Mouse (Mus musculus): ENCODE results near the gene Snrpf. TPM values are rescaled to one million over a fixed set of nuclear protein-coding genes. Genes with fewer than 3 reads are reported as not detected.

Gene Snrpf
- polyA plus RNA-seq, 1 experiment from 2014 or later = 118 TPM

DNA sequence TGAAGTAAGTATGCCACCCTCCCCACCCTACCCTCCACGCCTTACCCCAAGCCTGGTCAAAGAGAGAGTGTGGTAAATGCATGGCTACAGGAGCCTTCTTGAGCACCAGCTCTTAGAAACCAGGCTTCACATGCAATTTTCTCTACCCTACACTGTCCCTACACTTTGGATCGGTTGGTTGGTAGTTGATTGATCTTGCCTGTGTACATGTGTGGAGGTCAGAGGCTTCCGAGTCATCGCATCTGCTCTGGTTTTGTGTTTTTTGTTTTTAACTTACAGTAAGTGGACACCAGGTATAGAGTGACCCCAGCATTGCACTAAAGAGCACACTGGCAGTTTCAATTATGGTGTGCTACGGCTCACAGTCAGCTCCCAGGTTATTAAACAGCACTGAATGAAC lies 45.3 kb downstream of the Snrpf start:
- Histone ChIP-seq H3K4me2 (replicated peaks) (no peak overlapping the region), H3K36me3 (no peaks in the 10 kb centered on the region), H3K9ac (no peak overlapping the region), H3K9me3 (no peaks in the 10 kb centered on the region), H3K27me3 (no peaks in the 10 kb centered on the region), H3K4me1 (peaks cover 7% of the 10 kb centered on the region), H3K27ac (no peak overlapping the region), H3K4me3 (no peak overlapping the region)
- 72% methylated on average over 5 of the region's 5 CpGs for WGBS
- ATAC-seq (ENCODE audit: low FRiP score, low read depth) = no peak

DNA sequence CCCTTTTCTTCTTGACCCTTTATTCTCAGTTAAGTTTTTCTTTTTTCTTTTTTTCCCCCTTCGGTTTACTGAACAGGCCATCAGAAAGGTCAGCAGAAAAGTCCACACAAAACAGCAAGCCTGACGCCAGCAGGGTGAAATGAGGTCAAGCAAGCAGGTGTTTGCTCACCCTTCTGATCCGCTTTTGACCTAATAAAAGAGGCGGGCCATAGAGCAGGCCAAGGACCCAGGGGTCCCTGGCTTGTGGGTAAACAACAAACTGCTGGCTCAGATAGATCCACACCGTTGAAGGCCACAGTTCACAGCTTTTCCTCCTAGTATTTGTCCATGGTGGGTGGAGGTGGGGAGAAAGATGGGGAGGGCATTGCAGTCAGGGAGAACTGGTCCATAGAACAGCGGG lies 46.3 kb downstream of the Snrpf start:
- no peak overlapping the region for H3K9ac ChIP-seq

DNA sequence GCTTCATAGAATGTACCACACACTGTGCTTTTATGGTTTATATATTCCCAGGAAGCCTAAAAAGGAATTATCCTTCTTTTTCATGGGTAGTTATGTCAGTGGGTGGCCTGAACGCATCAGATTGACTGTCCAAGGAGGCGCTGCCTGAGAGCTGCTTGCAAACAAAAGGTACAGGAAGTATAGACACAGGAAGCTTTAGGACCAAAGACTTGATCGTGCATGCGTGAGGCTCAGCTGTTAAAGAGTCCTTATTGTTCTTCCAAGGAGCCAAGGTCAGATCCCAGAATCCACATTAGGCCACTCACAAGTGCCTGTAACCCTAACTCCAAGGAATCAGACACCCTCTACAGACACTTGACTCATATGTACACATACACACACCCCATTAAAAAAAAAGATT lies 47.1 kb downstream of the Snrpf start:
- Histone ChIP-seq H3K4me2 (replicated peaks) (no peak overlapping the region), H3K9me3 (no peaks in the 10 kb centered on the region), H3K9ac (no peak overlapping the region), H3K4me1 (peaks cover 6% of the 10 kb centered on the region), H3K4me3 (no peak overlapping the region), H3K27ac (no peak overlapping the region), H3K27me3 (0 out of 2 replicates have a peak, but pooled peaks cover 7% of the 10 kb centered on the region), H3K36me3 (no peaks in the 10 kb centered on the region)
- no peak for ATAC-seq (ENCODE audit: low FRiP score, low read depth)
- 54% methylated on average over 4 of the region's 4 CpGs for WGBS

More for the DNA sequence above, 46.3 kb downstream of the Snrpf start:
- 74% methylated on average over 6 of the region's 6 CpGs for WGBS
- H3K4me3 ChIP-seq = no peak overlapping the region
- H3K9me3 ChIP-seq = no peaks in the 10 kb centered on the region
- H3K36me3 ChIP-seq = no peaks in the 10 kb centered on the region
- H3K27ac ChIP-seq = no peak overlapping the region
- H3K27me3 ChIP-seq = 0 out of 2 replicates have a peak, but pooled peaks cover 3% of the 10 kb centered on the region
- H3K4me1 ChIP-seq = peaks cover 6% of the 10 kb centered on the region
- no peak overlapping the region for H3K4me2 ChIP-seq (replicated peaks)
- ATAC-seq (ENCODE audit: low FRiP score, low read depth) = no peak

DNA sequence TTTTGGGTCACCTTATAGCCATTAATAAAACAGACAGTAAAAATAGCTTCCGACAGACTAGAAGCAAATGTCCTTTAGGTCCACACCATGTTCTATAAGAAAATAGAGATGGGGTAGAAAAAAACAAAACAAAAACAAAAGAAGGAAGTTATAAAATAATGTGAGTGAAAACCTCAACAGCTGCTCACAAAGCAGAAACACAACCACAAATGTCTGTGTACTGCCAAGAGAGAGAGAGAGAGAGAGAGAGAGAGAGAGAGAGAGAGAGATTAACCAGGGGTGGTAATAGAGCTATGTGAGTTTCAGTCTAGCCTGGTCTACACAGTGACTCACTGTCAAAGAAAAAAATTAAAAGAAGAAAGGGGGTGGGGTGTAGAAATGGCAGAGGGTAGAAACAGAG lies 47.9 kb downstream of the Snrpf start:
- Histone ChIP-seq H3K4me3 (no peak overlapping the region), H3K9me3 (no peaks in the 10 kb centered on the region), H3K27me3 (peaks cover 8% of the 10 kb centered on the region; the same call in 1 of the 2 replicates), H3K9ac (no peak overlapping the region), H3K4me2 (replicated peaks) (no peak overlapping the region), H3K36me3 (no peaks in the 10 kb centered on the region), H3K4me1 (peaks cover 6% of the 10 kb centered on the region), H3K27ac (no peak overlapping the region)
- ATAC-seq (ENCODE audit: low FRiP score, low read depth) = no peak
- WGBS = 73% methylated on average over 1 of the region's 1 CpGs

DNA sequence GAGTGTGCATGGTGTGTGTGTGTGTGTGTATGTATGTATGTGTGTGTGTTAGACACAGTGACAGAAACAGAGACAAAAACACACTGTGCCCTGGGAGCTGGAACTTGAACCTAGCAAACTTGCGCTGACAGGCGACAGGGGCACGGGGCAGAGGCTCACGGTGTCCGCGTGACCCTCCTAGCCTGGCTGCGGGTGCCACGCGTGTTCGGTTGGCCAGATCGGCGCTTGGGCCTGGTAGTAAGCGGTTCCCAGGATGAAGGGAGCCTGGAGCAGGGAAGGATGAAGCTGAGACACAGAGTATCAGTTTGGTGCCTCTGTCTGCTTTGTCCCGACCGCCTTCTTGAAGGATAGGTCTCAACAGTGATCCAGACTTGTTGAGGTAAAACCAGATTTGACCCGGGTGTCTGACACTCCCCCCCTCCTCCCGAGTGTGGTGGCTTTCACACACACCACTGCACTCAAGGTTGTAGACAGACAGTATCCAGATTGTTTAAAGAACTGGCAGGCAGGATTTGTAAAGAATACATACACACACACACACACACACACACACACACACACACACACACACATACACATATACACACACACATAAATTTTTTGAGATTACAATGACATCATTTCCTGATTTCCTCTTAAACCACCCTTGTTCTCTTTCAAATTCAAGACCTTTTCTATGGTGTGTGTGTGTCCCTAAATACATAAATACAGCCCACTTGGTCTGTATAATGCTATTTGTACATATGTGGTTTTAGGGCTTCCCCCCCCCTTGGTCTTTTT lies 48.9 kb downstream of the Snrpf start, which contains the start of gene Ccdc38:
Ccdc38 (plus strand) TSS at position 202 of the 780 bp plus-strand sequence.
- H3K4me3 ChIP-seq = peak within 1 kb of the TSS; percentile 44
- no peak for ATAC-seq (ENCODE audit: low FRiP score, low read depth)
- no peaks in the 10 kb centered on the region for H3K9me3 ChIP-seq
- H3K4me1 ChIP-seq = peaks cover 6% of the 10 kb centered on the region
- peak within 1 kb of the TSS; percentile 81 for H3K4me2 ChIP-seq (replicated peaks)
- H3K27ac ChIP-seq = no peak within 1 kb of the TSS
- H3K27me3 ChIP-seq = peaks cover 11% of the 10 kb centered on the region; the same call in 1 of the 2 replicates
- whole genome bisulfite sequencing = 68% methylated on average over 17 of the region's 17 CpGs
- H3K9ac ChIP-seq = peak within 1 kb of the TSS; percentile 54
- H3K36me3 ChIP-seq = no peaks in the 10 kb centered on the region

DNA sequence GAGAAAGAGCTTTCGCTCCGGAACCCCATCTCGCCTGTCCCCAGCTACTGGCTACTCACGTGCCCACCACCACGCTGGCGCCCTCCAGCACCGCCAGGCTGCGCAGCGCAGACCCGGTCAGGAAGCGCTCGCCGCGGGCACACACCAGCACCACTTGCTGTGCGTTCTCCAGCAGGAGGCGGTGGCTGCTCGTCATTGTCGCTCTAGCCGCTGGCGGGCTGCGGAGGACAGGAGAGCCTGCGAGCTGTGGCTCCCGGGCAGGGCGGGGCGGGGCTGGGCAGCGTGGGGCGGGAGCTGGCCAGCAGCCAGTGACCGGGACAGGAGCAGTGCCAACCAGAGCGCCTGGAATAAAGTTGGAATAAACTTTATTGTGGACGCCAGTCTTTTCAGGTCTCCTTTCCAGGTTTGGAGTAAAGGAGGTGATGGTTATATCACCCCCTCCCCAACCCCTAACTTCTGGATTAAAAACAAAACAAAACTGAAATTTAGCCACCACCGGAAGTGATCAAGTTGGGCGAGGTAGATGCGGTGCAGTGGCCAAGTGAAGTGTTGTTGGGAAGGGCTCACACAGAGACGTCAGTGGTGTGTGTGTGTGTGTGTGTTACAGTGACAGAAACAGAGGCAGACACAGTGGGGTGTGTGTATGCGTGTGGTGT lies 49.6 kb downstream of the Snrpf start, which contains the start of gene Amdhd1:
Amdhd1 (minus strand) TSS at position 259 of the 656 bp plus-strand sequence.
- no peaks in the 10 kb centered on the region for H3K9me3 ChIP-seq
- peak within 1 kb of the TSS; percentile 81 for H3K4me2 ChIP-seq (replicated peaks)
- H3K4me1 ChIP-seq = peaks cover 6% of the 10 kb centered on the region
- H3K9ac ChIP-seq = peak within 1 kb of the TSS; percentile 54
- 3% methylated on average over 35 of the region's 35 CpGs for WGBS
- peak within 1 kb of the TSS; percentile 44 for H3K4me3 ChIP-seq
- H3K27ac ChIP-seq = no peak within 1 kb of the TSS
- peak; percentile 72 for ATAC-seq (ENCODE audit: low FRiP score, low read depth)
- peaks cover 18% of the 10 kb centered on the region for H3K27me3 ChIP-seq
- H3K36me3 ChIP-seq = no peaks in the 10 kb centered on the region

DNA sequence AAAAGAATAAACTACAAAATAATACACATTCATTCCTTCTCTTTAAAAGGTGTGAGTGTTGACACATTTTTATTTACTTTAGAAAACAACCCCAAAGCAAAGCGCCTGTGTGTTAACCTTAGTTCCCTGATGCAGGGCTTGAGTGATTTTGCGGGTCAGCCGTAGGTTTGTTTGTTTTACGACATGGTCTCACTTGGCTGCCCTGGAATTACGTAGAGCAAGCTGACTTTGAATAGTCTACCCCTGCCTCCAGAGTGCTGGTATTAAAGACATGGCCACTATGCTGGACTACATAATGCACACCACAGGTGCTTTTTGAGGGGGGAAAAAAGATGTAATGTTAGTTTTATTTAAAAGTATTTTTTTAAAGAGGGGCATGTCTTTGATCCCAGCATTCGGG lies 50.7 kb downstream of the Snrpf start:
- WGBS = 42% methylated on average over 6 of the region's 6 CpGs
- no peak overlapping the region for H3K4me2 ChIP-seq (replicated peaks)

DNA sequence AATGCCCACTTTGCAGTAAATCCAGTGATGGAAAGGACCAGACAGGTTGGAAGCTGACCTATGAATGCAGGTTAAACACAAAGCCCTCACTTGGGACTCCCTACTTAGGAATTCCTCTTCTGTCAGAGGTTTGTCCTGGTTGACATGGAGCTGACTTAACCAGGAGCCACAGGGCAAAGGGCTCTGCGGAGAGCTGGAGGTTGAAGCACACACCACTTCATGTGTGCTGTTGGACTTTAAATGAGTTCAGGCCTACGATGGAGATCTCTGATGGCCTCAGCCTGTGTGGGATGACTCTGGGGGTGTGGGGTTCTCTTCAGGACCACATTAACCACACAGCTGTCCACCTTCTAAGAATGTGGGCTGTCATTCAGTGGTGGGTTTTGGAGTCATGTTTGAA lies 51.2 kb downstream of the Snrpf start:
- no peak for ATAC-seq (ENCODE audit: low FRiP score, low read depth)
- Histone ChIP-seq H3K9ac (no peak overlapping the region), H3K36me3 (no peaks in the 10 kb centered on the region), H3K4me2 (replicated peaks) (no peak overlapping the region), H3K27ac (no peak overlapping the region), H3K4me3 (no peak overlapping the region), H3K9me3 (no peaks in the 10 kb centered on the region), H3K27me3 (peaks cover 28% of the 10 kb centered on the region), H3K4me1 (peaks cover 11% of the 10 kb centered on the region)
- 85% methylated on average over 2 of the region's 2 CpGs for WGBS

More for the DNA sequence above, 50.7 kb downstream of the Snrpf start:
- peaks cover 11% of the 10 kb centered on the region for H3K4me1 ChIP-seq
- H3K36me3 ChIP-seq = no peaks in the 10 kb centered on the region
- peaks cover 28% of the 10 kb centered on the region for H3K27me3 ChIP-seq
- no peaks in the 10 kb centered on the region for H3K9me3 ChIP-seq
- no peak for ATAC-seq (ENCODE audit: low FRiP score, low read depth)
- H3K9ac ChIP-seq = no peak overlapping the region
- no peak overlapping the region for H3K4me3 ChIP-seq
- H3K27ac ChIP-seq = no peak overlapping the region

Other genes with a start within 250 kb of the Snrpf start
- 225 and 237 TPM in 2 replicates for gene Lta4h, start 136.3 kb downstream of the Snrpf start, polyA plus RNA-seq (2015; fragmentation: Nextera tagmentation; extraction: Ambion mirVana)
- gene Hal, start 100.9 kb downstream of the Snrpf start, polyA plus RNA-seq (2015; fragmentation: Nextera tagmentation; extraction: Ambion mirVana) = 0.18 TPM in 1 of 2 replicates, not detected in the other
- 0.47 and 0.55 TPM in 2 replicates for gene Amdhd1, start 49.7 kb downstream of the Snrpf start, polyA plus RNA-seq (2015; fragmentation: Nextera tagmentation; extraction: Ambion mirVana)
- 0.28 and 0.32 TPM in 2 replicates for gene Ccdc38, start 49.1 kb downstream of the Snrpf start, polyA plus RNA-seq (2015; fragmentation: Nextera tagmentation; extraction: Ambion mirVana)
- gene Ntn4, start 51.0 kb upstream of the Snrpf start, polyA plus RNA-seq (2015; fragmentation: Nextera tagmentation; extraction: Ambion mirVana) = 0.74 and 0.87 TPM in 2 replicates
- gene Usp44, start 241.8 kb upstream of the Snrpf start, polyA plus RNA-seq (2015; fragmentation: Nextera tagmentation; extraction: Ambion mirVana) = 0.88 and 1.2 TPM in 2 replicates

All from limb, embryonic 13.5 days (tissue).